Mouse (Mus musculus): ENCODE results near the gene Cep152. TPM values are rescaled to one million over a fixed set of nuclear protein-coding genes. Genes with fewer than 3 reads are reported as not detected.

Cep152 gene
- polyA plus RNA-seq, 1 experiment, result 9.7 TPM

DNA sequence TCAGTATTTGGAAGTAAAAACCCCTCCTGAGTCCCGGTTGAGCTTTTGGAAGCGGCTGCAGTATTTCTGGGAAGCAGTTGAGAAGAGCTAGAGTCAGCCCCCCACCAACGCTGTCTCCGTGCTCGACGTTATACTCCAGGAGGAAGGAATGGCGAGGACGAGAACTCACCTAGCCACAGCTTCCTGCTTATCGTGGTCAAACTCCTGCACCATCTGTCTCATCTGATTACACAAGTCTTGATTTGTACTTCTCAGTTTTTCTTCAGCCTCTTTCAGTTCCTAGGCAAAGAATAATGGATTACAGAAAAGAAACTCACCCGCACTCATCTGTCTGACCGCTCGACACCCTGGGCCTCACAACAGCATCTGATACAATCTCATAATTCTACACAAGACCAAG, 35.6 kb downstream of the Cep152 start:
- peaks cover 48% of the 10 kb centered on the region for H3K36me3 ChIP-seq (ENCODE audit: control insufficient read depth, insufficient read depth, low read length, poor library complexity, severe bottlenecking)
- TF ChIP-seq EP300 (IDR thresholded peaks at IDR 0.05; ENCODE audit: insufficient read depth, low read depth, low read length) (no peak), POLR2A (IDR thresholded peaks at IDR 0.05; ENCODE audit: insufficient read depth, low read length) (no peak), CTCF (IDR thresholded peaks at IDR 0.05; ENCODE audit: low read depth, low read length) (no peak)

GRCm38 (mm10) chr2:125581081-125581480, 43.8 kb downstream of the Cep152 start:
- Histone ChIP-seq H3K4me3 (ENCODE audit: low read depth, low read length) (no peak overlapping the region), H3K36me3 (ENCODE audit: control insufficient read depth, insufficient read depth, low read length, poor library complexity, severe bottlenecking) (peaks cover 35% of the 10 kb centered on the region), H3K4me1 (ENCODE audit: control insufficient read depth, insufficient read depth, low read length) (no peaks in the 10 kb centered on the region), H3K27me3 (ENCODE audit: control insufficient read depth, insufficient read depth, low read length, poor library complexity, severe bottlenecking) (no peaks in the 10 kb centered on the region), H3K27ac (ENCODE audit: insufficient read depth, low read length) (no peak overlapping the region), H3K9me3 (replicated peaks; ENCODE audit: control insufficient read depth, insufficient read depth, low read length, poor library complexity, severe bottlenecking) (no peaks in the 10 kb centered on the region), H3K9ac (ENCODE audit: low read depth, poor library complexity, severe bottlenecking) (no peak overlapping the region)
- no peak for TF ChIP-seq EP300 (IDR thresholded peaks at IDR 0.05; ENCODE audit: insufficient read depth, low read depth, low read length)
- no peak for TF ChIP-seq CTCF (IDR thresholded peaks at IDR 0.05; ENCODE audit: low read depth, low read length)
- TF ChIP-seq POLR2A (IDR thresholded peaks at IDR 0.05; ENCODE audit: insufficient read depth, low read length), result no peak

More for the DNA sequence above, 35.6 kb downstream of the Cep152 start:
- H3K27ac ChIP-seq (ENCODE audit: insufficient read depth, low read length), result no peak overlapping the region
- H3K27me3 ChIP-seq (ENCODE audit: control insufficient read depth, insufficient read depth, low read length, poor library complexity, severe bottlenecking), result no peaks in the 10 kb centered on the region
- H3K9me3 ChIP-seq (replicated peaks; ENCODE audit: control insufficient read depth, insufficient read depth, low read length, poor library complexity, severe bottlenecking), result no peaks in the 10 kb centered on the region
- no peak overlapping the region for H3K4me3 ChIP-seq (ENCODE audit: low read depth, low read length)
- H3K4me1 ChIP-seq (ENCODE audit: control insufficient read depth, insufficient read depth, low read length), result no peaks in the 10 kb centered on the region
- no peak overlapping the region for H3K9ac ChIP-seq (ENCODE audit: low read depth, poor library complexity, severe bottlenecking)

DNA sequence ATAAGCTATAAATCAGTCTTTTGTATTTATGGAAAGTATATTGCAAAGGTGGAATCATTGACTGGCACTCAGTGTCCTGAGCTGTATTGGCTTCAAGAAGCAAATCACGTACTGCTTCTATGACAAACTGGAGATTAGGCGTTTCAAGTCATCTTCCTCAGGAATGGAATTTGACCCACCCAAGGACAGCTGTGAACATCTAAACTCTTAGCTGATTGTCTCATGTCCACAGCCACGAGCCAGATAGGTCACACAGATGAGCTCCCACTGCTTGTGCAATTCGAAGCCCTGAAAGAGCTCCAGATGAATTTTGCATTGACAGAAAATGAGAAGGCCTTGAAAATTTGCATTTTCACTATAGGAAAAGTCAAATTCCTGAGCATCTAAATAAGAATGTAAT, 47.2 kb downstream of the Cep152 start:
- Histone ChIP-seq H3K9me3 (replicated peaks; ENCODE audit: control insufficient read depth, insufficient read depth, low read length, poor library complexity, severe bottlenecking) (no peaks in the 10 kb centered on the region), H3K4me1 (ENCODE audit: control insufficient read depth, insufficient read depth, low read length) (no peaks in the 10 kb centered on the region), H3K27me3 (ENCODE audit: control insufficient read depth, insufficient read depth, low read length, poor library complexity, severe bottlenecking) (no peaks in the 10 kb centered on the region), H3K27ac (ENCODE audit: insufficient read depth, low read length) (no peak overlapping the region), H3K36me3 (ENCODE audit: control insufficient read depth, insufficient read depth, low read length, poor library complexity, severe bottlenecking) (peaks cover 38% of the 10 kb centered on the region), H3K4me3 (ENCODE audit: low read depth, low read length) (no peak overlapping the region), H3K9ac (ENCODE audit: low read depth, poor library complexity, severe bottlenecking) (no peak overlapping the region)
- TF ChIP-seq CTCF (IDR thresholded peaks at IDR 0.05; ENCODE audit: low read depth, low read length) (no peak), EP300 (IDR thresholded peaks at IDR 0.05; ENCODE audit: insufficient read depth, low read depth, low read length) (no peak), POLR2A (IDR thresholded peaks at IDR 0.05; ENCODE audit: insufficient read depth, low read length) (no peak)

- H3K36me3 ChIP-seq (ENCODE audit: control insufficient read depth, insufficient read depth, low read length, poor library complexity, severe bottlenecking), result peaks cover 41% of the 10 kb centered on the region
Measured at GRCm38 (mm10) chr2:125576498-125576897, 48.4 kb downstream of the Cep152 start.

DNA sequence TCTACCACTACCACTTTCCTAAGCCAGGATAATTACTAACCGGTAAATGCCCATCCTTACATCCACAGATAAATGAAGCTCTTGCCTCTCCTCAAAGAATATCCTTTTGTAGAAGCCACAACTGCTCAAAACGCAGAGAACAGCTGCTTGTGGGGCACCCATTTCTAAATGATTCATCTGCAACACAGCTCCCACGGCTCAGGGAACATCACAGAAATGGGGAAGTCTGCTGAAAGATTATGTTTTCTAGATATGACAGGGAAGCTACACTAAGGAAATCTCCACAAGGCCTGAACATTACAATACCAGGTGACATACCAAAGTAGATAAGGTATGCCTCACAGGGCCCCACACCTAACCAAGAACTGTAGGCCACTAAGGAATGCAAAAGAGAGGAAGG, 49.1 kb downstream of the Cep152 start:
- Histone ChIP-seq H3K36me3 (ENCODE audit: control insufficient read depth, insufficient read depth, low read length, poor library complexity, severe bottlenecking) (peaks cover 48% of the 10 kb centered on the region), H3K9ac (ENCODE audit: low read depth, poor library complexity, severe bottlenecking) (no peak overlapping the region), H3K4me3 (ENCODE audit: low read depth, low read length) (no peak overlapping the region), H3K27me3 (ENCODE audit: control insufficient read depth, insufficient read depth, low read length, poor library complexity, severe bottlenecking) (no peaks in the 10 kb centered on the region), H3K9me3 (replicated peaks; ENCODE audit: control insufficient read depth, insufficient read depth, low read length, poor library complexity, severe bottlenecking) (no peaks in the 10 kb centered on the region), H3K27ac (ENCODE audit: insufficient read depth, low read length) (no peak overlapping the region), H3K4me1 (ENCODE audit: control insufficient read depth, insufficient read depth, low read length) (no peaks in the 10 kb centered on the region)
- TF ChIP-seq CTCF (IDR thresholded peaks at IDR 0.05; ENCODE audit: low read depth, low read length), result no peak
- no peak for TF ChIP-seq POLR2A (IDR thresholded peaks at IDR 0.05; ENCODE audit: insufficient read depth, low read length)
- no peak for TF ChIP-seq EP300 (IDR thresholded peaks at IDR 0.05; ENCODE audit: insufficient read depth, low read depth, low read length)

More at GRCm38 (mm10) chr2:125576498-125576897, 48.4 kb downstream of the Cep152 start:
- H3K9ac ChIP-seq (ENCODE audit: low read depth, poor library complexity, severe bottlenecking), result no peak overlapping the region
- TF ChIP-seq POLR2A (IDR thresholded peaks at IDR 0.05; ENCODE audit: insufficient read depth, low read length) (no peak), EP300 (IDR thresholded peaks at IDR 0.05; ENCODE audit: insufficient read depth, low read depth, low read length) (no peak), CTCF (IDR thresholded peaks at IDR 0.05; ENCODE audit: low read depth, low read length) (no peak)
- no peak overlapping the region for H3K27ac ChIP-seq (ENCODE audit: insufficient read depth, low read length)
- no peak overlapping the region for H3K4me3 ChIP-seq (ENCODE audit: low read depth, low read length)
- no peaks in the 10 kb centered on the region for H3K4me1 ChIP-seq (ENCODE audit: control insufficient read depth, insufficient read depth, low read length)
- H3K9me3 ChIP-seq (replicated peaks; ENCODE audit: control insufficient read depth, insufficient read depth, low read length, poor library complexity, severe bottlenecking), result no peaks in the 10 kb centered on the region
- no peaks in the 10 kb centered on the region for H3K27me3 ChIP-seq (ENCODE audit: control insufficient read depth, insufficient read depth, low read length, poor library complexity, severe bottlenecking)

GRCm38 (mm10) chr2:125563884-125564283, 61.0 kb downstream of the Cep152 start:
- Histone ChIP-seq H3K27me3 (ENCODE audit: control insufficient read depth, insufficient read depth, low read length, poor library complexity, severe bottlenecking) (no peaks in the 10 kb centered on the region), H3K9ac (ENCODE audit: low read depth, poor library complexity, severe bottlenecking) (no peak overlapping the region), H3K4me1 (ENCODE audit: control insufficient read depth, insufficient read depth, low read length) (no peaks in the 10 kb centered on the region), H3K27ac (ENCODE audit: insufficient read depth, low read length) (no peak overlapping the region), H3K36me3 (ENCODE audit: control insufficient read depth, insufficient read depth, low read length, poor library complexity, severe bottlenecking) (peaks cover 20% of the 10 kb centered on the region), H3K9me3 (replicated peaks; ENCODE audit: control insufficient read depth, insufficient read depth, low read length, poor library complexity, severe bottlenecking) (no peaks in the 10 kb centered on the region), H3K4me3 (ENCODE audit: low read depth, low read length) (no peak overlapping the region)
- no peak for TF ChIP-seq CTCF (IDR thresholded peaks at IDR 0.05; ENCODE audit: low read depth, low read length)

Measured in ES-Bruce4 (cell line).